ENCODE assay signal across 22 mouse cellular contexts in the genomic region with DNA sequence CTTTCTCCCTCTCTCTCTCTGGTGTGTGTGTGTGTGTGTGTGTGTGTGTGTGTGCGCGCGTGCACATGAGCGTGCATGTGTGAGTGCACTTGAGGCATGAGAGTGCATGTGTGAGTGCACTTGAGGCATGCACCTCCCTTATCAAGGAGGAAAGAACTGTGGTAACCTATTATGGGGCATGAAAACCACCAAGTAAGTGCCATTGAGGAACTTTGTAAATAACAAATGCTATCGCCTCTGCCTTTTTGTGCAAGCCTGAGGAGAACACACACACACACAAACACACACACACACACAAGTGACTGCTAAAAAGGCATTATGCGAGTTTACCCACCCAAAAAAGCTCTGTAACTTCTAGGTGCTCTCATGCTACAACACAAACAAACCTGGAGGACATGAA. TPM values are rescaled to one million over a fixed set of nuclear protein-coding genes. Genes with fewer than 3 reads are reported as not detected.
DNase-seq lines count a peak whose midpoint lies in the region; ATAC-seq and TF ChIP-seq lines count a peak whose summit lies in the region.
"Had no signal": no experiment of that assay in that cellular context is flagged by ENCODE, and none has a peak within 500 bp of the region (broad histone marks: within the 10 kb centered on the region; RNA-seq: fewer than 3 reads in every experiment).

No protein-coding gene starts in this region.

- ATAC-seq in heart, embryonic 13.5 days (ENCODE audit: extremely low read depth, insufficient number of reproducible peaks, low FRiP score, low TSS enrichment), result no peak
- no peak for ATAC-seq in kidney, postnatal 0 days (replicated peaks; ENCODE audit: low FRiP score, low read depth)
- ATAC-seq in lung, postnatal 0 days, result peak; percentile 21
- no peak for ATAC-seq in stomach, embryonic 15.5 days (ENCODE audit: insufficient read depth, low FRiP score, low read depth)
- ATAC-seq: hindbrain, embryonic 16.5 days had no signal

- WGBS in heart, embryonic 13.5 days, result 90% methylated on average over 6 of the region's 6 CpGs
- 75% methylated on average over 6 of the region's 6 CpGs for WGBS in kidney, postnatal 0 days
- WGBS in lung, postnatal 0 days, result 57% methylated on average over 6 of the region's 6 CpGs
- 89% methylated on average over 6 of the region's 6 CpGs for WGBS in stomach, embryonic 15.5 days

- no peak overlapping the region for H3K4me2 ChIP-seq in heart, embryonic 13.5 days
- no peak overlapping the region for H3K4me2 ChIP-seq in kidney, postnatal 0 days (ENCODE audit: low read length)
- H3K4me2 ChIP-seq in lung, postnatal 0 days (replicated peaks; ENCODE audit: low read depth, low read length), result no peak overlapping the region
- H3K4me2 ChIP-seq in stomach, embryonic 15.5 days, result no peak overlapping the region
- H3K4me2 ChIP-seq: embryonic facial prominence, embryonic 12.5 days; forebrain, embryonic 13.5 days had no signal

- peak; percentile 60 for TF ChIP-seq EP300 in lung, postnatal 0 days (IDR thresholded peaks at IDR 0.05)

- no peaks in the 10 kb centered on the region for H3K9me3 ChIP-seq in heart, embryonic 13.5 days
- no peaks in the 10 kb centered on the region for H3K9me3 ChIP-seq in kidney, postnatal 0 days (replicated peaks; ENCODE audit: low read length)
- H3K9me3 ChIP-seq in lung, postnatal 0 days (ENCODE audit: low read length), result no peaks in the 10 kb centered on the region
- H3K9me3 ChIP-seq in stomach, embryonic 15.5 days, result no peaks in the 10 kb centered on the region
- H3K9me3 ChIP-seq: embryonic facial prominence, embryonic 12.5 days; forebrain, embryonic 13.5 days had no signal

- no peak for TF ChIP-seq CTCF in kidney, postnatal 0 days (IDR thresholded peaks at IDR 0.05; ENCODE audit: low read depth)
- TF ChIP-seq CTCF in lung, postnatal 0 days (IDR thresholded peaks at IDR 0.05), result no peak

- H3K36me3 ChIP-seq in heart, embryonic 13.5 days, result no peaks in the 10 kb centered on the region
- H3K36me3 ChIP-seq in kidney, postnatal 0 days (ENCODE audit: insufficient read depth, low read length), result no peaks in the 10 kb centered on the region
- H3K36me3 ChIP-seq in lung, postnatal 0 days (ENCODE audit: insufficient read depth, low read length), result no peaks in the 10 kb centered on the region
- no peaks in the 10 kb centered on the region for H3K36me3 ChIP-seq in stomach, embryonic 15.5 days
- H3K36me3 ChIP-seq: embryonic facial prominence, embryonic 12.5 days had no signal

- H3K27ac ChIP-seq in heart, embryonic 13.5 days (replicated peaks), result 0 out of 2 replicates have a peak overlapping the region, but pooled peaks have one; percentile 73
- peak overlapping the region; percentile 81; the same call in 1 of the 2 replicates for H3K27ac ChIP-seq in kidney, postnatal 0 days
- no peak overlapping the region for H3K27ac ChIP-seq in lung, postnatal 0 days (ENCODE audit: low read length)
- H3K27ac ChIP-seq in stomach, embryonic 15.5 days, result peak overlapping the region; percentile 91; the same call in 1 of the 2 replicates
- H3K27ac ChIP-seq: forebrain, embryonic 13.5 days; liver, embryonic 14.5 days had no signal

- no peak for DNase-seq in heart, postnatal 4 days
- no peak for DNase-seq in kidney, postnatal 0 days (ENCODE audit: low spot score)
- DNase-seq in kidney, adult 8-10 months, result no peak
- peak; percentile 52 for DNase-seq in lung, postnatal 0 days (ENCODE audit: low spot score)
- no peak for DNase-seq in lung, postnatal 14 days
- DNase-seq: adrenal gland, postnatal 25 days; cerebellum, adult 11 months; cerebellum, postnatal 10 days; gastrocnemius, postnatal 10 days; heart, adult 2 months; kidney, postnatal 10 days; midbrain, embryonic 14.5 days; thymus, adult 18-20 months; thymus, postnatal 4 days had no signal

- no peak overlapping the region for H3K9ac ChIP-seq in heart, embryonic 13.5 days
- no peak overlapping the region for H3K9ac ChIP-seq in kidney, postnatal 0 days (ENCODE audit: low read depth, low read length)
- no peak overlapping the region for H3K9ac ChIP-seq in lung, postnatal 0 days (replicated peaks; ENCODE audit: low read depth)
- no peak overlapping the region for H3K9ac ChIP-seq in stomach, embryonic 15.5 days
- H3K9ac ChIP-seq: embryonic facial prominence, embryonic 12.5 days; forebrain, embryonic 13.5 days; liver, embryonic 14.5 days had no signal

- H3K27me3 ChIP-seq in heart, embryonic 13.5 days (replicated peaks), result no peaks in the 10 kb centered on the region
- H3K27me3 ChIP-seq in kidney, postnatal 0 days (ENCODE audit: insufficient read depth, low read length), result no peaks in the 10 kb centered on the region
- no peaks in the 10 kb centered on the region for H3K27me3 ChIP-seq in lung, postnatal 0 days (replicated peaks; ENCODE audit: insufficient read depth, low read length)
- no peaks in the 10 kb centered on the region for H3K27me3 ChIP-seq in stomach, embryonic 15.5 days (replicated peaks)
- H3K27me3 ChIP-seq: CH12.LX; embryonic facial prominence, embryonic 12.5 days; forebrain, embryonic 13.5 days had no signal

- H3K4me3 ChIP-seq in heart, embryonic 13.5 days, result no peak overlapping the region
- no peak overlapping the region for H3K4me3 ChIP-seq in kidney, postnatal 0 days (replicated peaks; ENCODE audit: low read depth, low read length)
- no peak overlapping the region for H3K4me3 ChIP-seq in lung, postnatal 0 days (ENCODE audit: low read depth, low read length)
- no peak overlapping the region for H3K4me3 ChIP-seq in stomach, embryonic 15.5 days (replicated peaks)
- H3K4me3 ChIP-seq: embryonic facial prominence, embryonic 12.5 days; erythroblast, embryonic 14.5 days; forebrain, embryonic 13.5 days; heart, adult 2 months had no signal

- peaks cover 98% of the 10 kb centered on the region for H3K4me1 ChIP-seq in heart, embryonic 13.5 days
- peaks cover 51% of the 10 kb centered on the region for H3K4me1 ChIP-seq in kidney, postnatal 0 days (replicated peaks; ENCODE audit: insufficient read depth, low read length)
- peaks cover 26% of the 10 kb centered on the region; the same call in 1 of the 2 replicates for H3K4me1 ChIP-seq in lung, postnatal 0 days (ENCODE audit: insufficient read depth, low read depth, low read length)
- H3K4me1 ChIP-seq in stomach, embryonic 15.5 days, result peaks cover 71% of the 10 kb centered on the region
- H3K4me1 ChIP-seq: forebrain, embryonic 13.5 days had no signal

RNA-seq across cellular contexts. Expression of a gene that starts 28.5 kb away (rescaled TPM):
- 20.3 and 20.7 TPM in 2 replicates for polyA plus RNA-seq in heart, embryonic 13.5 days (2015; fragmentation: Nextera tagmentation; extraction: Ambion mirVana)
- 10 to 100 TPM; 50.3 to 51.3 TPM for total RNA-seq in heart, postnatal 4 days (2021)
- 26.6 and 28.5 TPM in 2 replicates for polyA plus RNA-seq in kidney, postnatal 0 days (2015; fragmentation: Nextera tagmentation; extraction: Ambion mirVana)
- 14.9 and 15.9 TPM in 2 replicates for polyA plus RNA-seq in lung, postnatal 0 days (2015; fragmentation: Nextera tagmentation; extraction: Ambion mirVana)
- polyA plus RNA-seq in stomach, embryonic 15.5 days (2015; fragmentation: Nextera tagmentation; extraction: Ambion mirVana), result 29.4 and 29.8 TPM in 2 replicates

RNA-seq across cellular contexts. Expression of a gene that starts 60.0 kb away (rescaled TPM):
- 10.0 and 13.0 TPM in 2 replicates for polyA plus RNA-seq in heart, embryonic 13.5 days (2015; fragmentation: Nextera tagmentation; extraction: Ambion mirVana)
- 10 to 100 TPM; 14.1 to 15.5 TPM for total RNA-seq in heart, postnatal 4 days (2021)
- polyA plus RNA-seq in kidney, postnatal 0 days (2015; fragmentation: Nextera tagmentation; extraction: Ambion mirVana), result 16.3 and 16.8 TPM in 2 replicates
- 10.8 and 11.6 TPM in 2 replicates for polyA plus RNA-seq in lung, postnatal 0 days (2015; fragmentation: Nextera tagmentation; extraction: Ambion mirVana)
- polyA plus RNA-seq in stomach, embryonic 15.5 days (2015; fragmentation: Nextera tagmentation; extraction: Ambion mirVana), result 17.2 and 18.5 TPM in 2 replicates
